Mouse (Mus musculus) neural tube, embryonic 13.5 days (tissue): ENCODE results near the gene Inppl1. TPM values are rescaled to one million over a fixed set of nuclear protein-coding genes. Genes with fewer than 3 reads are reported as not detected.
A peak's percentile ranks its signal among the peaks of the same experiment; 100 is the strongest.

Source experiments
- ATAC-seq: fragments of 200-750 bp; cut with Nextera tagmentation; 2 replicates; pipeline ENCODE4 v1.8.0; 2017; ENCODE audit warnings: low read depth, mild to moderate bottlenecking, moderate TSS enrichment, moderate library complexity
- H3K27ac ChIP-seq: fragments of 300-500 bp; sonication (generic); replicated peaks from 2 replicates; pipeline ENCODE4 v1.5.1; 2015; ENCODE audit warnings: moderate library complexity, mild to moderate bottlenecking, inconsistent platforms
- H3K27me3 ChIP-seq: fragments of 300-500 bp; sonication (generic); 2 replicates; pipeline ENCODE4 v1.6.1; 2015; ENCODE audit warnings: mild to moderate bottlenecking, inconsistent platforms
- H3K36me3 ChIP-seq: fragments of 300-500 bp; sonication (generic); 2 replicates; pipeline ENCODE4 v1.6.1; 2015; ENCODE audit warnings: mild to moderate bottlenecking, inconsistent platforms
- H3K4me1 ChIP-seq: fragments of 300-500 bp; sonication (generic); replicated peaks from 2 replicates; pipeline ENCODE4 v1.6.1; 2015; ENCODE audit warnings: inconsistent platforms
- H3K4me2 ChIP-seq: fragments of 300-500 bp; sonication (generic); 2 replicates; pipeline ENCODE4 v1.6.1; 2015; ENCODE audit warnings: inconsistent platforms, mild to moderate bottlenecking, moderate library complexity
- H3K4me3 ChIP-seq: fragments of 300-500 bp; sonication (generic); 2 replicates; pipeline ENCODE4 v1.5.1; 2015; ENCODE audit warnings: mild to moderate bottlenecking, inconsistent platforms
- H3K9ac ChIP-seq: fragments of 300-500 bp; sonication (generic); 2 replicates; pipeline ENCODE4 v1.6.1; 2015; ENCODE audit warnings: moderate library complexity, mild to moderate bottlenecking, inconsistent platforms
- H3K9me3 ChIP-seq: fragments of 300-500 bp; sonication (generic); 2 replicates; pipeline ENCODE4 v1.6.1; 2016; ENCODE audit warnings: inconsistent platforms
- WGBS: fragments of 180-500 bp; shearing (Covaris S2); methylation state at CpG from one replicate; pipeline ENCODE4 v1.1.7; 2015; 5-methylcytosine and 5-hydroxymethylcytosine counted together
- microRNA-seq: library from miRNA; unstranded; fragments of <30 nt; microRNA quantifications from one replicate; pipeline ENCODE4, GENCODE M21; 2016
- polyA plus RNA-seq: library from polyadenylated mRNA; unstranded; fragments of >200 nt; fragmentation: Nextera tagmentation; extraction: Ambion mirVana; gene quantifications from 2 replicates; pipeline ENCODE4 v1.2.1, GENCODE M21; 2015

The Inppl1 gene
- polyA plus RNA-seq, 1 experiment from 2014 or later = 17.4 TPM

- H3K9ac ChIP-seq = peak overlapping the region; percentile 54
- peaks cover 23% of the 10 kb centered on the region; the same call in 1 of the 2 replicates for H3K36me3 ChIP-seq
- H3K4me2 ChIP-seq = peak overlapping the region; percentile 65
- no peaks in the 10 kb centered on the region for H3K9me3 ChIP-seq
- WGBS = under 1% methylated on average over 71 of the region's 71 CpGs
- H3K27ac ChIP-seq = no peak overlapping the region
- H3K4me1 ChIP-seq = peaks cover 42% of the 10 kb centered on the region
- H3K4me3 ChIP-seq = peak overlapping the region; percentile 39
- H3K27me3 ChIP-seq = peaks cover 73% of the 10 kb centered on the region
- peak; percentile 51 for ATAC-seq
These were observed 16.2 kb downstream of the Inppl1 start for GRCm38 (mm10) chr7:101821571-101822501.

- no peaks in the 10 kb centered on the region for H3K9me3 ChIP-seq
- H3K4me2 ChIP-seq = peak overlapping the region; percentile 65
- H3K4me3 ChIP-seq = peak overlapping the region; percentile 39
- peaks cover 82% of the 10 kb centered on the region for H3K27me3 ChIP-seq
- no peak overlapping the region for H3K27ac ChIP-seq
- H3K36me3 ChIP-seq = 0 out of 2 replicates have a peak, but pooled peaks cover 9% of the 10 kb centered on the region
- ATAC-seq = no peak
- peak overlapping the region; percentile 43; the same call in 1 of the 2 replicates for H3K9ac ChIP-seq
- WGBS = 2% methylated on average over 35 of the region's 35 CpGs
- H3K4me1 ChIP-seq = peaks cover 42% of the 10 kb centered on the region
These were observed 17.6 kb downstream of the Inppl1 start for GRCm38 (mm10) chr7:101820295-101821030.

DNA sequence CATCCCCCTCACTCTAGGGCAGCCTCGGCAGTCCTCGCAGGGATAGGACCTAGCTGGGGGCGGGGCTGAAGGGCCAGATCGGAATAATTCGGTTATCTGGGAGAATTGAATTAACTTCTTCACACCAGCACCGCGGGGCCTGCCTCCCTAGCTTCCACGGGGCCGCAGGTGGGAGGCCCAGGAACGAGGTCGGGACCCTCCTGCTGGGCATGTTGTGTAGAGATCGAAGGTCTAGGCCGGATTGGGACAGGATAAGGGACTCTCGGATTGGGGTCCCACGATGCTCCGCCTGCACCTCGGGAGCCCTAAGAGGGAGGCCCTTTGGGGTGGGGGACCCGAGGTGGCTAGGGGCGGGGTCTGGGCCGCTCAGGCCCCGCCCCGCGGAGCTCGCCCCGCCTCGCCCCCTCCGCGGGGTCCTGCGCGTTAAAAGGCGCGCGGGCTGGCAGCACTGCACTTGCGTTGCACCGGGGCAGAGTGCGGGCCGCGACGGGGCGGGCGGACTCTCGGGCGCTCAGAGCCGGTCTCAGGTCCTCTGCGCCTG is 20.1 kb downstream of the Inppl1 start, which contains the start of gene Phox2a:
Phox2a (plus strand) TSS at position 453 of the 541 bp plus-strand sequence.
- peak within 1 kb of the TSS; percentile 27 for H3K4me3 ChIP-seq
- peak within 1 kb of the TSS; percentile 51 for H3K4me2 ChIP-seq
- H3K9me3 ChIP-seq = no peaks in the 10 kb centered on the region
- H3K9ac ChIP-seq = no peak within 1 kb of the TSS
- 1% methylated on average over 43 of the region's 45 CpGs for WGBS
- H3K27ac ChIP-seq = no peak within 1 kb of the TSS
- ATAC-seq = peak; percentile 25; the same call in 1 of the 2 replicates
- H3K4me1 ChIP-seq = peaks cover 36% of the 10 kb centered on the region
- H3K36me3 ChIP-seq = no peaks in the 10 kb centered on the region
- peaks cover 79% of the 10 kb centered on the region for H3K27me3 ChIP-seq

DNA sequence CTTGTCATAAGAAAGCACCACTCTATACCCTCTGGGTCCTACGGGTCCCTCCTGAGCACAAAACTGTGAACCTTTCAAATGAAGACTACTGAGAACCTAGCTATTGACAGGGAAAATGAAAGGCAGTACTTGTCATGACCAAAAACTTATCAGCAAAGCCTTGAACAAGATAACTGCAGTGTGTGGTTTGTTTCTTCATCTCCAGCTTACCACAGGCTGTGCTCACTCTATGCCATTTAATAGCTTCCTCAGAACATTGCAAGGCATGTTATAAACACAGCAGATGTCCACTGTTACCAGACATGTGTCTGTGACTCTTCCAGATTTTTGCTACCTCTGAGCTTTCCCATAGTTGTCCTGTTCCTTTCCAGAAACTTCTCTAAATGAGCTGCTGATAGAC is 61.0 kb downstream of the Inppl1 start:
- H3K27ac ChIP-seq = no peak overlapping the region
- 98% methylated on average over 1 of the region's 1 CpGs for WGBS
- ATAC-seq = no peak

GRCm38 (mm10) chr7:101772687-101773086 is 65.3 kb downstream of the Inppl1 start:
- Histone ChIP-seq H3K27me3 (no peaks in the 10 kb centered on the region), H3K9ac (no peak overlapping the region), H3K9me3 (no peaks in the 10 kb centered on the region), H3K4me1 (peaks cover 43% of the 10 kb centered on the region), H3K4me2 (no peak overlapping the region), H3K36me3 (peaks cover 14% of the 10 kb centered on the region), H3K27ac (0 out of 2 replicates have a peak overlapping the region, but pooled peaks have one; percentile 38), H3K4me3 (no peak overlapping the region)
- peak; percentile 67 for ATAC-seq
- 43% methylated on average over 8 of the region's 8 CpGs for WGBS

More for the DNA sequence above, 61.0 kb downstream of the Inppl1 start:
- peaks cover 16% of the 10 kb centered on the region for H3K4me1 ChIP-seq
- H3K9me3 ChIP-seq = no peaks in the 10 kb centered on the region
- H3K4me2 ChIP-seq = no peak overlapping the region
- H3K9ac ChIP-seq = no peak overlapping the region
- H3K4me3 ChIP-seq = no peak overlapping the region
- H3K27me3 ChIP-seq = no peaks in the 10 kb centered on the region
- H3K36me3 ChIP-seq = peaks cover 35% of the 10 kb centered on the region

Small RNA genes lying within 50 kb of the gene (microRNA-seq; reads per million reads assigned to microRNA genes)
- gene Gm22655 = not detected

Other genes with a start within 250 kb of the Inppl1 start
- gene Clpb, start 174.6 kb downstream of the Inppl1 start, polyA plus RNA-seq = 30.4 and 33.8 TPM in 2 replicates
- gene Phox2a, start 19.9 kb downstream of the Inppl1 start, polyA plus RNA-seq = 1.1 and 2.3 TPM in 2 replicates
- 2.3 and 3.3 TPM in 2 replicates for gene Folr2, start 19.0 kb upstream of the Inppl1 start, polyA plus RNA-seq
- 72.7 and 81.9 TPM in 2 replicates for gene Anapc15, start 25.5 kb upstream of the Inppl1 start, polyA plus RNA-seq
- 0.77 and 4.3 TPM in 2 replicates for gene Folr1, start 32.6 kb upstream of the Inppl1 start, polyA plus RNA-seq
- gene Lamtor1, start 67.7 kb upstream of the Inppl1 start, polyA plus RNA-seq = 134 and 139 TPM in 2 replicates
- gene Tomt, start 68.1 kb upstream of the Inppl1 start, polyA plus RNA-seq = 0.25 and 0.54 TPM in 2 replicates
- 6.6 and 8.3 TPM in 2 replicates for gene Lrrc51, start 95.7 kb upstream of the Inppl1 start, polyA plus RNA-seq
- 46.2 and 50.1 TPM in 2 replicates for gene Numa1, start 95.9 kb upstream of the Inppl1 start, polyA plus RNA-seq
- gene Il18bp, start 180.5 kb upstream of the Inppl1 start, polyA plus RNA-seq = 3.7 and 4.6 TPM in 2 replicates
- gene Rnf121, start 227.2 kb upstream of the Inppl1 start, polyA plus RNA-seq = 30.7 and 33.2 TPM in 2 replicates
- 22.0 and 27.1 TPM in 2 replicates for gene Xndc1, start 227.3 kb upstream of the Inppl1 start, polyA plus RNA-seq
- gene Xntrpc, start 227.5 kb upstream of the Inppl1 start, polyA plus RNA-seq = 1.9 and 2.5 TPM in 2 replicates
- 1.8 TPM in 1 of 2 replicates, not detected in the other for gene Trpc2, start 244.9 kb upstream of the Inppl1 start, polyA plus RNA-seq